Mouse (Mus musculus): ENCODE measurements around the gene Slit1. TPM values are rescaled to one million over a fixed set of nuclear protein-coding genes. Genes with fewer than 3 reads are reported as not detected.

The Slit1 gene
- polyA plus RNA-seq, 1 experiment from 2014 or later, result 3.4 TPM

DNA sequence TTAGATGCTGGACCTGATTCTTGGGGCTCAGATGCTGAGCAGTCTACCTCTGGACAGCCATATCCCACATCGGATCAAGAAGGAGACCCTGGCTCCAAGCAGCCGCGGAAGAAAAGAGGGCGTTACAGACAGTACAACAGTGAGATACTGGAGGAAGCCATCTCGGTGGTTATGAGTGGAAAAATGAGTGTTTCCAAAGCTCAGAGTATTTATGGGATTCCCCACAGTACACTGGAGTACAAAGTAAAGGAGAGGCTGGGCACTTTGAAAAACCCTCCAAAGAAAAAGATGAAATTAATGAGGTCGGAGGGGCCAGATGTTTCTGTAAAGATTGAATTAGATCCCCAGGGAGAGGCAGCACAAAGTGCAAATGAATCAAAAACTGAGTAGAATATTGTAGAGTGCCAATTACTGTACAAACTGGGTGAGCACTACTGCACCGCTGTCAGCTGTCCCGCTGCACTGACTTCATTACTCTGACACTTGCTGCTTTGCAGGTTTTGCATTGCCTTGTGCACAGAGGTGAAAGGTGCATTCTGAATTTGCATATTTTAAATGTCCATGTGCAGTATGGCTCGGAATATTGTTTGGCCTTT is 184.5 kb downstream of the Slit1 start:
- H3K4me3 ChIP-seq (ENCODE audit: inconsistent target), result no peak overlapping the region
- no peak overlapping the region for H3K27ac ChIP-seq
- no peaks in the 10 kb centered on the region for H3K79me2 ChIP-seq (ENCODE audit: inconsistent target)
- H3K36me3 ChIP-seq (ENCODE audit: inconsistent target), result peaks cover 30% of the 10 kb centered on the region
- 96% methylated on average over 8 of the region's 9 CpGs for WGBS (ENCODE audit: missing documents)

DNA sequence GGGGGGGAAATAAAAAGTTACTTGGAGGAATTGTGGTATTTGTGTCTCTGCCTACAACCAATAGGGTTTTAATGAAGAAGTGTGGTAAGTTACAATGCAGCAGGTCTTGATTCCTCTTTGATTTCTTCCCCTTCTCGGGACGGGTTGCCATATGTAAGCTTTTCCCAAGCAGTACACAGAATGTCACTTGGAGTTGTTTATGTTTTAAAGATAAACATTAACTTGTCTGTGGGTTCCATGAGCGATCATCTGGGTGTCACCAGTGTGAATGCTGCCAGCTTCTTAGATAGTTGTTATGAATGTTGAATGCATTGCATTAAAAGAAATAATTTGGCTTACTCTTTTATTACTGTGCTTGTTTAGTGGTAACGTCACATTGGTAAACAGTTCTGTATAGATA is 186.0 kb downstream of the Slit1 start:
- Histone ChIP-seq H3K79me2 (ENCODE audit: inconsistent target) (no peaks in the 10 kb centered on the region), H3K4me3 (ENCODE audit: inconsistent target) (no peak overlapping the region), H3K36me3 (ENCODE audit: inconsistent target) (peaks cover 30% of the 10 kb centered on the region), H3K27ac (no peak overlapping the region)
- 88% methylated on average over 4 of the region's 4 CpGs for WGBS (ENCODE audit: missing documents)

DNA sequence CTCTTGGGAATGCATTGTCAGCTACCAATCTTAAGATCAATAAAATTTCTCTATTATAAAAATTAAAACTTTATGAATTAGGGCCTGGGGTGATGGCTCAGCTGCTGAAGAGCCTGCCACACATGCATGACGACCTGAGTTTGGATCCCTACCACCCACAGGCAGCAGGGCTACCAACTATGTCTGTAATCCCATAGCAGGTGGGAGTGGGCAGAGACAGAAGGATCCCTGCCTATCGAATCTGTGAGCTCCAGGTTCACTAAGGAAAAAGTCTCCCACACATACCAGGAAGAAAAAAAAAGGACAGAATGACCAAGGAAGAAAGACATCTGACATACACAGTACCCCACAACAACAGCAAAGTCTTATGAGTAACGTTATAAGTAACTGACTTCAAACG is 186.5 kb downstream of the Slit1 start:
- no peak overlapping the region for H3K27ac ChIP-seq
- H3K36me3 ChIP-seq (ENCODE audit: inconsistent target), result peaks cover 30% of the 10 kb centered on the region
- H3K4me3 ChIP-seq (ENCODE audit: inconsistent target), result no peak overlapping the region
- WGBS (ENCODE audit: missing documents), result 100% methylated on average over 3 of the region's 4 CpGs
- H3K79me2 ChIP-seq (ENCODE audit: inconsistent target), result no peaks in the 10 kb centered on the region

Other genes starting within 250 kb of the Slit1 start
- 3.5 to 6.2 TPM (median 4.9 TPM) in 3 replicates for gene Gm340, start 161.3 kb downstream of the Slit1 start, polyA plus RNA-seq (2018)
- 95.1 to 159 TPM (median 112 TPM) in 3 replicates for gene Arhgap19, start 58.4 kb upstream of the Slit1 start, polyA plus RNA-seq (2018)
- 0.36 to 3.2 TPM (median 1.3 TPM) in 3 replicates for gene Frat1, start 86.3 kb upstream of the Slit1 start, polyA plus RNA-seq (2018)
- 0.41 to 4.5 TPM (median 3.0 TPM) in 3 replicates for gene Frat2, start 104.5 kb upstream of the Slit1 start, polyA plus RNA-seq (2018)
- gene Rrp12, start 152.5 kb upstream of the Slit1 start, polyA plus RNA-seq (2018), result 3.8 to 15.5 TPM (median 6.8 TPM) in 3 replicates
- gene Pgam1, start 168.3 kb upstream of the Slit1 start, polyA plus RNA-seq (2018), result 316 to 518 TPM (median 374 TPM) in 3 replicates
- gene Exosc1, start 189.8 kb upstream of the Slit1 start, polyA plus RNA-seq (2018), result 15.3 to 37.7 TPM (median 36.0 TPM) in 3 replicates
- 17.4 to 32.6 TPM (median 29.9 TPM) in 3 replicates for gene Zdhhc16, start 189.8 kb upstream of the Slit1 start, polyA plus RNA-seq (2018)
- gene Mms19, start 237.5 kb upstream of the Slit1 start, polyA plus RNA-seq (2018), result 20.9 to 26.5 TPM (median 24.4 TPM) in 3 replicates
- gene Ubtd1, start 238.1 kb upstream of the Slit1 start, polyA plus RNA-seq (2018), result 25.8 to 42.9 TPM (median 41.2 TPM) in 3 replicates

All from macrophage (primary cell).